Mouse (Mus musculus): Measurements from ENCODE around the gene Sox14. TPM values are rescaled to one million over a fixed set of nuclear protein-coding genes. Genes with fewer than 3 reads are reported as not detected.

Gene Sox14
- polyA plus RNA-seq, 1 experiment from 2014 or later = 6.6 TPM

- H3K4me2 ChIP-seq = peak overlapping the region; percentile 41
- WGBS = under 1% methylated on average over 37 of the region's 37 CpGs
- H3K36me3 ChIP-seq (replicated peaks) = no peaks in the 10 kb centered on the region
- peaks cover 61% of the 10 kb centered on the region for H3K4me1 ChIP-seq
- no peak overlapping the region for H3K9ac ChIP-seq
- no peak for ATAC-seq (ENCODE audit: low FRiP score)
- H3K4me3 ChIP-seq (replicated peaks) = peak overlapping the region; percentile 24
- H3K27me3 ChIP-seq = peaks cover 97% of the 10 kb centered on the region
- H3K9me3 ChIP-seq = no peaks in the 10 kb centered on the region
- no peak overlapping the region for H3K27ac ChIP-seq
Observed at GRCm38 (mm10) chr9:99870780-99871555, 5.0 kb downstream of the Sox14 start.

DNA sequence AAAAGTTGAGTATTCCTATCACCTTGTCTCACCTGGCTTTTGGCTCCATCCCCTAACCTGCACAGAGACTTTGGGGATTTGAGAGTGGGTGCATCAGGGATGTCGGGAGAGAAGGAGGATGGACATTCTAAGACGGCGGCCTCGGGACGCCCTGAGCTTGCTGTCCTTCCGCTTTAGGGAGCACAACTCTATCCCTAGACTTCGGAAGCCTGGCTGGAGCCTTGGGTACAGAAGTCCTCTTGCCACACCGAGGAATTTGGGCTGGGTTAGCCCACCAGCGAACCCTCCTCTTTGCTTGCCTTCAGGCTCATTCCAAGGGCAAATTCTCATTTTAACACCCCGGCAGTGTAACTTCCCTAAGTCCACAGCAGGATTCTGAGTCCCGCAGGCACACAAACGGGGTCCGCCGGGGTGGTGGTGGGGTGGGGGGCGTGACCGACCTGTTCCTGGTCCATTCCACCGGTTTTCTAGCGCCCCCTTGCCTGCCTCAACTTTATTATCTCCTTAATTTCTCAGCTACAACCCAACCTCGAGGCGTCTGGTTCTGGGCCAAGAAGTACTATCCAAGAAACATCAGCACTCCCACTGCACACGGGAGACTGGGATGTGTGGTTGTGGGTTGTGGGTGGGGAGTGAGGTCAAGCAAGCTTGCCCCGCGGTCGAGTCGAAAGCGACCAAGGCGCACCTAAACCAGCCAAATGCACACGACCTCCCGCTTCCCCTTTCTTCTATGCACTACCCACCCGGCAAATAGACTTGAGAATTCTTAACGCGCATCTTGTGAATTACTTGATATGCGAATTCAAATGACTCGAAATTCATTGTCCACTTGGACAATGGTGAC, 5.8 kb downstream of the Sox14 start:
- Histone ChIP-seq H3K4me2 (peak overlapping the region; percentile 46; the same call in 1 of the 2 replicates), H3K4me1 (peaks cover 53% of the 10 kb centered on the region)

GRCm38 (mm10) chr9:99869275-99869674, 6.7 kb downstream of the Sox14 start:
- peak; percentile 51; the same call in 1 of the 2 replicates for ATAC-seq (ENCODE audit: low FRiP score)

More for the DNA sequence above, 5.8 kb downstream of the Sox14 start:
- Histone ChIP-seq H3K27me3 (peaks cover 97% of the 10 kb centered on the region), H3K27ac (no peak overlapping the region), H3K9me3 (no peaks in the 10 kb centered on the region), H3K36me3 (replicated peaks) (no peaks in the 10 kb centered on the region), H3K4me3 (replicated peaks) (no peak overlapping the region), H3K9ac (no peak overlapping the region)
- WGBS = under 1% methylated on average over 34 of the region's 34 CpGs
- no peak for ATAC-seq (ENCODE audit: low FRiP score)

DNA sequence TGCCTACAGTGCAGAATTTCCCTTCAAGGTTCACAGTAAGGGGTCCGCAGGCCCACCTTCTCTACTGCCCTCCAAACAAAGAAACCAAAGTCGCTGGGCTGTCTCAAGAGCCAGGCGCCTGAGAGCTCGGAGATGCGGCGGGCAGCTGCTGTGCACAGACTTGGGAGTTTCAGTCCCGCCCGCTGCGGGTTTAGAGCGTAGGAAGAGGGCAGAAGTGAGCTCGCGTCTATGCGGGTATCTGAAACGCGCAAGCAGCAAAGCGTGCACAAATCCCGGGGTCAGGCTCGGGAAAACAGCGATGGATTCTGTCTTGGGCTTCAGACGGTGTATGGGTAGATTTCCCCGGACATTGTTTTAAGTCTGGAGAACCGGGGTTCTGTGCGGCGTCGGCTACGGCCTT, 7.4 kb downstream of the Sox14 start:
- Histone ChIP-seq H3K4me1 (peaks cover 49% of the 10 kb centered on the region), H3K27me3 (peaks cover 96% of the 10 kb centered on the region), H3K4me2 (peak overlapping the region; percentile 46), H3K4me3 (replicated peaks) (peak overlapping the region; percentile 25), H3K9me3 (no peaks in the 10 kb centered on the region), H3K27ac (no peak overlapping the region), H3K36me3 (replicated peaks) (no peaks in the 10 kb centered on the region), H3K9ac (no peak overlapping the region)
- WGBS = under 1% methylated on average over 26 of the region's 26 CpGs
- ATAC-seq (ENCODE audit: low FRiP score) = peak; percentile 31; the same call in 1 of the 2 replicates

More at GRCm38 (mm10) chr9:99869275-99869674, 6.7 kb downstream of the Sox14 start:
- Histone ChIP-seq H3K9ac (no peak overlapping the region), H3K4me1 (peaks cover 49% of the 10 kb centered on the region), H3K4me3 (replicated peaks) (peak overlapping the region; percentile 25), H3K36me3 (replicated peaks) (no peaks in the 10 kb centered on the region), H3K9me3 (no peaks in the 10 kb centered on the region), H3K4me2 (peak overlapping the region; percentile 46), H3K27me3 (peaks cover 96% of the 10 kb centered on the region), H3K27ac (no peak overlapping the region)
- under 1% methylated on average over 29 of the region's 29 CpGs for WGBS

DNA sequence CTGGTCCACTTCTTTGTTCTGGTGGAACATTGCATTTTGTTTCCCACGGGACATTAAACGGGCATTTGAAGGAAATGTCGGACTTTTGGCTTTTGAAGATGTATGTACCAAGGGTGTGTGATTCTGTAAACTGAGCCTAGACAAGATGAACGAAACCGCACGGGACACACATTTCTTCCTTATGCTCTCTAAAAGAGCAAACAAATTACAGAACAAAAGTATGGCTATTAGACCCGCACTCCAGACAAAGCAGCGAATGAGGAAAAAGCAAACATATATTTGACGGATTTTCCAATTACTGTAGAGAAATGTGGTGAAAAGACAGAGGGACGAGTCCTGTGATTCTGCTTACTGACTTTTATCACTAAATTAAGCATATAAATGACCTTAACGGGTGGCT, 7.9 kb downstream of the Sox14 start:
- no peak overlapping the region for H3K4me2 ChIP-seq
- no peak overlapping the region for H3K9ac ChIP-seq
- no peaks in the 10 kb centered on the region for H3K9me3 ChIP-seq
- peaks cover 96% of the 10 kb centered on the region for H3K27me3 ChIP-seq
- no peak overlapping the region for H3K4me3 ChIP-seq (replicated peaks)
- no peak overlapping the region for H3K27ac ChIP-seq
- no peak for ATAC-seq (ENCODE audit: low FRiP score)
- 0% methylated on average over 11 of the region's 11 CpGs for WGBS
- no peaks in the 10 kb centered on the region for H3K36me3 ChIP-seq (replicated peaks)
- H3K4me1 ChIP-seq = peaks cover 47% of the 10 kb centered on the region

- 93% methylated on average over 9 of the region's 9 CpGs for WGBS
Observed at GRCm38 (mm10) chr9:99862936-99863335, 13.0 kb downstream of the Sox14 start.

DNA sequence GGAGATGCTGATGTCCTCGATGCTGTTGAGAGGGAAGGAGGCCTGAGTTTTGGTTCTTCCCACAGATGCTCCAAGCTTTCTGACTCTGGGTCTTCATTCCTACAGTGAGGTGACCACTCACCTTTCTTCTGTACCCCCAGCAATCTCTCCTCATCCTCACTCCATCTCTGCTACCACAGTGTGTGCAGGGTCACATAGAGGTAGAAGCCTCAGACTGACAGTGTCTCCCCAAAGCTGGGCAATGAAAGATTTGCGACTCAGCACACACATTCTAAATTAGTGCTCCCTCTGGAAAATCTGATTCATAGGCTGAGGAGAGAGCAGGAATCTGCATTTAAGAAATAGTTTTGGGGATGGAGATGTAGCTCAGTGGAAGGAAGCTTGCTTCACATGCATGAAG, 21.5 kb downstream of the Sox14 start:
- Histone ChIP-seq H3K4me3 (replicated peaks) (no peak overlapping the region), H3K4me2 (no peak overlapping the region), H3K27me3 (peaks cover 46% of the 10 kb centered on the region), H3K4me1 (0 out of 2 replicates have a peak, but pooled peaks cover 4% of the 10 kb centered on the region), H3K36me3 (replicated peaks) (no peaks in the 10 kb centered on the region), H3K9ac (no peak overlapping the region), H3K27ac (no peak overlapping the region), H3K9me3 (no peaks in the 10 kb centered on the region)
- no peak for ATAC-seq (ENCODE audit: low FRiP score)
- 85% methylated on average over 2 of the region's 2 CpGs for WGBS

More at GRCm38 (mm10) chr9:99862936-99863335, 13.0 kb downstream of the Sox14 start:
- Histone ChIP-seq H3K36me3 (replicated peaks) (no peaks in the 10 kb centered on the region), H3K4me1 (no peaks in the 10 kb centered on the region), H3K9ac (no peak overlapping the region), H3K27me3 (peaks cover 73% of the 10 kb centered on the region), H3K4me3 (replicated peaks) (no peak overlapping the region), H3K4me2 (no peak overlapping the region), H3K27ac (no peak overlapping the region), H3K9me3 (no peaks in the 10 kb centered on the region)
- ATAC-seq (ENCODE audit: low FRiP score) = no peak

DNA sequence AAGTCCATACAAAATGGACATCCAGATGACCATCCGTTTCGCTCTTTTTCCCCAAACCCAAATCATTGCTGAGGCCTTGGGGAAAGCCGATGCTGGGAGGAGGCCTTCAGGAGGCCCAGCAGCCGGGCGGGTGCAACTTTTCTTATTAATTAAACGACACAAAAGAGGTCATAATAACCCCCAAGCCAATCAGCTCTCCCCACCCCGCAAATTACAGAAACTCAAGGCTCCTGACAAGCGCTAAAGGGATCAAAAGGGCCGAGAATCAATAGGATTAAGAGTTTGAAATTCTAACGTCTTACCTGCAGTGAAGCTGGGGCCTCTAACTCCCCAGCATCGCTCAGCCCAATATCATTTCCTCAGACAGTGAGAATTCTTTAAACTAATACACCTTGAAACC, 22.6 kb downstream of the Sox14 start:
- Histone ChIP-seq H3K36me3 (replicated peaks) (no peaks in the 10 kb centered on the region), H3K4me2 (no peak overlapping the region), H3K9ac (no peak overlapping the region), H3K4me3 (replicated peaks) (no peak overlapping the region), H3K27me3 (peaks cover 50% of the 10 kb centered on the region), H3K4me1 (peaks cover 9% of the 10 kb centered on the region), H3K27ac (no peak overlapping the region), H3K9me3 (no peaks in the 10 kb centered on the region)
- no peak for ATAC-seq (ENCODE audit: low FRiP score)
- 27% methylated on average over 11 of the region's 11 CpGs for WGBS

- H3K9ac ChIP-seq = no peak overlapping the region
- H3K9me3 ChIP-seq = no peaks in the 10 kb centered on the region
- peaks cover 11% of the 10 kb centered on the region for H3K4me1 ChIP-seq
- no peak overlapping the region for H3K4me2 ChIP-seq
- no peak overlapping the region for H3K4me3 ChIP-seq (replicated peaks)
- no peak for ATAC-seq (ENCODE audit: low FRiP score)
- 71% methylated on average over 7 of the region's 7 CpGs for WGBS
- H3K27ac ChIP-seq = no peak overlapping the region
- peaks cover 39% of the 10 kb centered on the region for H3K27me3 ChIP-seq
- H3K36me3 ChIP-seq (replicated peaks) = no peaks in the 10 kb centered on the region
Observed at GRCm38 (mm10) chr9:99850354-99850753, 25.6 kb downstream of the Sox14 start.

DNA sequence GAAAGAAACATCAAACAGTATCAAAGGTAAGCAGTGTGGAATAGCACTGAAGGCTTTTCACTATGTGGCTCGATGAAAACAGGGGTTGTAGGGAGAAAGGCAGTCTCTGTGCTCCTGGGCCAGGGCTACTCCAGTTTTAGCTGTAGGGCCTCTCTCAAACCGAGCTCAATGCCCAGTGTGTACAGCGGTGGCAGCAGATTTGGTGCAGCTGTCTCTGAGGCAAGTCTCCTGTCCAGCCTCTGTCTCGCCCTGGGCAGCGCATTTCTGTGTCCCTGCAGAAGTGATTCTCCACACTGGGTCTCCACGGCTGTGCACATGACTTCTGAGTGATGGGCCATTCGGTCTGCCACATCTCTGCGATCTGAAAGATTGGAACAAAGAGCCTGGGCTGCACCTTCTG, 27.6 kb downstream of the Sox14 start:
- H3K9ac ChIP-seq = no peak overlapping the region
- peaks cover 27% of the 10 kb centered on the region for H3K27me3 ChIP-seq
- H3K4me2 ChIP-seq = no peak overlapping the region
- H3K4me1 ChIP-seq = peaks cover 8% of the 10 kb centered on the region
- no peak overlapping the region for H3K27ac ChIP-seq
- no peak for ATAC-seq (ENCODE audit: low FRiP score)
- no peaks in the 10 kb centered on the region for H3K9me3 ChIP-seq
- H3K4me3 ChIP-seq (replicated peaks) = no peak overlapping the region
- WGBS = 26% methylated on average over 8 of the region's 8 CpGs
- no peaks in the 10 kb centered on the region for H3K36me3 ChIP-seq (replicated peaks)

GRCm38 (mm10) chr9:99846820-99847219, 29.1 kb downstream of the Sox14 start:
- Histone ChIP-seq H3K27me3 (peaks cover 22% of the 10 kb centered on the region), H3K9ac (no peak overlapping the region), H3K27ac (no peak overlapping the region), H3K4me1 (peaks cover 7% of the 10 kb centered on the region), H3K4me2 (no peak overlapping the region), H3K9me3 (no peaks in the 10 kb centered on the region), H3K4me3 (replicated peaks) (no peak overlapping the region), H3K36me3 (replicated peaks) (no peaks in the 10 kb centered on the region)
- 0% methylated on average over 4 of the region's 4 CpGs for WGBS
- ATAC-seq (ENCODE audit: low FRiP score) = peak; percentile 72; the same call in 1 of the 2 replicates

- Histone ChIP-seq H3K9ac (no peak overlapping the region), H3K27ac (no peak overlapping the region), H3K4me3 (replicated peaks) (no peak overlapping the region), H3K4me1 (peaks cover 8% of the 10 kb centered on the region), H3K27me3 (peaks cover 4% of the 10 kb centered on the region; the same call in 1 of the 2 replicates), H3K9me3 (no peaks in the 10 kb centered on the region), H3K36me3 (replicated peaks) (no peaks in the 10 kb centered on the region), H3K4me2 (no peak overlapping the region)
- no peak for ATAC-seq (ENCODE audit: low FRiP score)
- 90% methylated on average over 3 of the region's 3 CpGs for WGBS
Observed at GRCm38 (mm10) chr9:99839367-99839766, 36.6 kb downstream of the Sox14 start.

Measured in forebrain, embryonic 12.5 days (tissue).